ENCODE assay signal across 25 mouse cellular contexts in genomic region chr1:61233001-61233400, GRCm38 (mm10).
DNase-seq lines count a peak whose midpoint lies in the region; ATAC-seq and TF ChIP-seq lines count a peak whose summit lies in the region.
"Had no signal": no experiment of that assay in that cellular context is flagged by ENCODE, and none has a peak within 500 bp of the region (broad histone marks: within the 10 kb centered on the region; RNA-seq: fewer than 3 reads in every experiment).

No protein-coding gene starts in this region.

- H3K4me2 ChIP-seq in embryonic facial prominence, embryonic 12.5 days (replicated peaks): no peak overlapping the region
- H3K4me2 ChIP-seq: liver, embryonic 15.5 days had no signal

- TF ChIP-seq POLR2A in cerebellum, adult 2 months (IDR thresholded peaks at IDR 0.05; ENCODE audit: borderline replicate concordance, insufficient read depth, low read length): no peak

- H3K9ac ChIP-seq in embryonic facial prominence, embryonic 12.5 days: no peak overlapping the region
- H3K9ac ChIP-seq: forebrain, embryonic 13.5 days; heart, embryonic 15.5 days; hindbrain, embryonic 12.5 days; intestine, embryonic 15.5 days; liver, embryonic 15.5 days had no signal

- no peak for ATAC-seq in embryonic facial prominence, embryonic 12.5 days (ENCODE audit: insufficient number of reproducible peaks, insufficient read depth, low FRiP score, low TSS enrichment)
- ATAC-seq: forebrain, embryonic 13.5 days had no signal

- H3K4me1 ChIP-seq in cerebellum, adult 2 months (ENCODE audit: control insufficient read depth, insufficient read depth, low read length): no peaks in the 10 kb centered on the region
- peaks cover 19% of the 10 kb centered on the region for H3K4me1 ChIP-seq in embryonic facial prominence, embryonic 12.5 days
- H3K4me1 ChIP-seq: liver, embryonic 15.5 days had no signal

- no peak for TF ChIP-seq CTCF in cerebellum, adult 2 months (IDR thresholded peaks at IDR 0.05; ENCODE audit: borderline replicate concordance, insufficient read depth, low read depth, low read length)

- H3K9me3 ChIP-seq in embryonic facial prominence, embryonic 12.5 days: no peaks in the 10 kb centered on the region
- H3K9me3 ChIP-seq: forebrain, embryonic 13.5 days; heart, embryonic 10.5 days; heart, embryonic 15.5 days; hindbrain, embryonic 12.5 days; intestine, embryonic 15.5 days; liver, embryonic 15.5 days had no signal

- H3K27me3 ChIP-seq in cerebellum, adult 2 months (ENCODE audit: control insufficient read depth, insufficient read depth, low read length): no peaks in the 10 kb centered on the region
- H3K27me3 ChIP-seq in embryonic facial prominence, embryonic 12.5 days: no peaks in the 10 kb centered on the region
- H3K27me3 ChIP-seq: heart, embryonic 15.5 days; hindbrain, embryonic 12.5 days; intestine, embryonic 15.5 days; liver, embryonic 15.5 days had no signal

- no peaks in the 10 kb centered on the region for H3K36me3 ChIP-seq in embryonic facial prominence, embryonic 12.5 days
- H3K36me3 ChIP-seq: heart, embryonic 10.5 days; heart, embryonic 15.5 days; hindbrain, embryonic 12.5 days; intestine, embryonic 15.5 days; liver, embryonic 15.5 days had no signal

- H3K27ac ChIP-seq in cerebellum, adult 2 months (ENCODE audit: insufficient read depth, low read length): no peak overlapping the region
- peak overlapping the region; percentile 46 for H3K27ac ChIP-seq in embryonic facial prominence, embryonic 12.5 days
- H3K27ac ChIP-seq: forebrain, embryonic 13.5 days; heart, embryonic 10.5 days; heart, embryonic 15.5 days; hindbrain, postnatal 0 days; intestine, embryonic 15.5 days; left cerebral cortex, adult 2 months; liver, embryonic 15.5 days had no signal

- peak; percentile 5 to 8 for DNase-seq in cerebellum, adult 2 months
- no peak for DNase-seq in cerebellum, postnatal 36 days
- DNase-seq in 3T3-L1 (ENCODE audit: low read depth, low spot score): peak; percentile 3
- DNase-seq in adrenal gland, postnatal 10 days: peak; percentile 31
- DNase-seq in retina, postnatal 1 day: no peak
- no peak for DNase-seq in Muller cell, postnatal 12 days (ENCODE audit: inconsistent ontology term)
- DNase-seq in urinary bladder, postnatal 10 days (ENCODE audit: low spot score): no peak
- DNase-seq: cerebellum, adult 9-11 months; gastrocnemius, postnatal 10 days; heart, postnatal 36 days; kidney, adult 8-10 months; kidney, postnatal 14 days; liver; lung, postnatal 36 days; right cerebral cortex, postnatal 4 days; thymus, adult 2 months had no signal

- 17% methylated on average over 1 of the region's 1 CpGs for WGBS in cerebellum, adult 2 months
- 26% methylated on average over 1 of the region's 1 CpGs for WGBS in embryonic facial prominence, embryonic 12.5 days

- H3K4me3 ChIP-seq in cerebellum, adult 2 months (replicated peaks; ENCODE audit: insufficient read depth, low read depth, low read length): no peak overlapping the region
- no peak overlapping the region for H3K4me3 ChIP-seq in embryonic facial prominence, embryonic 12.5 days
- H3K4me3 ChIP-seq: forebrain, embryonic 13.5 days; hindbrain, embryonic 12.5 days; intestine, embryonic 15.5 days; left cerebral cortex, adult 2 months; liver, embryonic 15.5 days had no signal

Comparison
In these comparisons a context has a peak if more than half of its experiments do, and no peak if none do; other contexts are left out.
1. DNase-seq: peak in cerebellum, adult 2 months (2 of 2), 3T3-L1 (single experiment) and adrenal gland, postnatal 10 days (single experiment); none in cerebellum, postnatal 36 days (0 of 2), retina, postnatal 1 day (single experiment), Muller cell, postnatal 12 days (single experiment) and urinary bladder, postnatal 10 days (single experiment).